Mouse (Mus musculus) liver, adult 2 months (tissue): ENCODE data around the gene Tsc22d4.

ENCODE experiments used
- CTCF ChIP-seq: fragments of 200-500 bp; IDR thresholded peaks from 2 replicates; pipeline ENCODE4 v1.5.1; 2011; ENCODE audit warnings: low read depth, low read length, control low read depth
- POLR2A ChIP-seq: fragments of 200-500 bp; IDR thresholded peaks from 2 replicates; pipeline ENCODE4 v1.6.1; 2011; ENCODE audit warnings: low read length, control low read depth; ENCODE audit not compliant: insufficient read depth; ENCODE audit errors: extremely low read depth

- TF ChIP-seq POLR2A (no peak), CTCF (no peak)
Observed at GRCm38 (mm10) chr5:137783901-137784540, 38.5 kb downstream of the Tsc22d4 start.
